Mouse (Mus musculus): ENCODE results near the gene Prpf18. TPM values are rescaled to one million over a fixed set of nuclear protein-coding genes. Genes with fewer than 3 reads are reported as not detected.

The Prpf18 gene
- polyA plus RNA-seq, 3 experiments from 2014 or later = 44.4 to 67.1 (median 46.9) TPM

DNA sequence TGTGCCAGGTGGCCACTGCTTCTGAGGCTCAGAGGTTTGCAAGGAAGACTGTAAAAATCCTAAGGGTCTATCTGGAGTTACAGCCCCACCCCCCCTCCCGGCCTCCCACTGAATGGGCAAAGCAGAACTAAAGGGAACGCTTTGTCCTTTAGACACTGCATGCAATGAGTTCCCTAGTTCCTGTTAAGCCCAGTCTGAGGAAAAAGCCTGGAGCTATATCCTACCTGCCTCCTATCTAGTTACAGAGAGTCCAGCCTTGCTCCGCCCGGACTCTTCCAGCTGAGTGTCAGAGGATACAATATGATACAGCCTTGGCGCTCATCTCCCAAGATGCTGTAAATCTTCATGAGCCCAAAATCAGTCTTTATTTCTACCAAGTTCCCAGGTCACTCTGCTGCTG is 77.7 kb downstream of the Prpf18 start:
- no peak for ATAC-seq

DNA sequence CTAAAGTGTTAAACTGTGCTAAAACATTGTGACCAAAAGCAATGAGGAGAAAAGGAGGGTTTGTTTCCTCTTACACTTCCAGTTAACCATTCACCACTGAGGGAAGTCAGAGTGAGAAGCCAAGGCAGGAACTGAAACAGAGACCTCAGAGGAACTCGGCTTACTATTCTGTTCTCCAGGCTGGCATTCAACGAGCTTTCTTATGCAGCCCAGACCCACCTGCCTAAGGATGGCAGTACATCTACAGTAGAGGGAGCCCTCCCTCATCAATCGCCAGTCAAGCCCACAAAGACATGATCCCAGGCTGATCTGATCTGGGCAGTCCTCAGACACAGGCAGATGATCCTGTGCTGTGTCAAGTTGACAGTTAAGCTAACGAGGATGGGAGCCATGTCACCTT is 78.5 kb downstream of the Prpf18 start:
- no peak for ATAC-seq

DNA sequence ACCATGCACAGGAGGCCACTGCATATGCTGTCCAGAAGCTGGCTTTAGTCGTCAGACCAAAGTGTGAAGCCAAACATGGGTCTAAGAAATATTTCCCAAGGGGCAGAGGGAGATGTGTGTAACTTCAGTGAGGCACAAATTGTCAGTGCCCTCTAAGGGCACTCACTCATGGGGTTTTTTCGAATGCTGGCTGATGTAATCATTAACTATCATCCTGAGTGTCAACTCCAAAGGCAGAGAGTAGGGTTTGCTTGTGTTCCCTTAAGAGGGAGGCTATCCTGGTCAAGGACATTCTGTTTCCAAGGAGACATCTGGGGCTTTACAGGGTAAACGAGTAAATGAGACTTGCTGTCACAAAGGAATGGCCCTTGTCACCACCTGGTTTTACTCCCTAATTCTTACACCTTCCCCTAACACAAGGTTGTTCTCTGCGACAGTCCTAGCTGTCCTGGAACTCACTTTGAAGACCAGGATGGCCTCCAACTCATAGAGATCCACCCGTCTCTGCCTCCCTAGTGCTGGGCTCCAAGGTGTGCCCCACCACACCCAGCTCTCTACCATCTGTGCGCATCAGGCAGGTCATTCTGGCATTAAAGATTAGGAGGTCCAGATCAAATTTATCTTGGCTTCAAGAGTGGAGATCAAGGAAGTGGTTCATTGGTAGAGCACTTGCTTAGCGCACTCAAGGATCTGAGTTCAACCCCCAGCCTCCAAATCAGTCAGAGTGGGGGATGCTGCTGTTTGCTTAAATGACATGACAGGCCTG is 79.2 kb downstream of the Prpf18 start:
- ATAC-seq = no peak

Other genes with a start within 250 kb of the Prpf18 start
- gene Bend7, start 65.7 kb upstream of the Prpf18 start, polyA plus RNA-seq (2017; shearing (Covaris generic)) = not detected
- 10 to 100 TPM; 21.2 to 42.3 (median 23.3) TPM for gene Sephs1, start 229.5 kb upstream of the Prpf18 start, polyA plus RNA-seq (2017; shearing (Covaris generic))